Mouse (Mus musculus) kidney, adult 8-10 months (tissue): Measurements from ENCODE around the gene Gm10184.
"Not testable (repeated sequence)": the region's sequence is repeated elsewhere in the genome, so short reads cannot be mapped to it uniquely, and the experiment has no call there.

Experiments
- DNase-seq, 2 experiments: peaks; one replicate each; pipeline ENCODE4 v3.0.0; 2022

Gene Gm10184

DNA sequence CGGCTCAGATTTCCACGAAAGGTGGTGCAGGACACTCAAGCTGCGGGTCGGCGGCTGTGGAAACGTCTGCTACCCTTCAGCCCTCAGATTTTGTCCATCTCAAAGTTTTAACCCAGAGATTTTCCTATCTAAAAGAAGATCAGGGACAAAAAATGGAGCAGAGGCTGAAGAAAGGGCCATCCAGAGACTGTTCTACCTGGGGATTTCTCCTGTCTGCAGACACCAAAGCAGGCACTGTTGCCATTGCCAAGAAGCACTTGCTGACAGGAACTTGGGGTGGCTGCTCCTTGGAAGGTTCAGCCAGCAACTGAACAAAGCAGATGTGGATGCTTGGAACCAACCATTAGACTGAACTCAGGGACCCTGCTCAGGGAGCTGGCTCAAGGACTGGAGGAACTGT is at the start of gene Gm10184:
Gene Gm10184 (minus strand): TSS at position 101 of the 400 bp plus-strand sequence.
- no peak for DNase-seq

DNA sequence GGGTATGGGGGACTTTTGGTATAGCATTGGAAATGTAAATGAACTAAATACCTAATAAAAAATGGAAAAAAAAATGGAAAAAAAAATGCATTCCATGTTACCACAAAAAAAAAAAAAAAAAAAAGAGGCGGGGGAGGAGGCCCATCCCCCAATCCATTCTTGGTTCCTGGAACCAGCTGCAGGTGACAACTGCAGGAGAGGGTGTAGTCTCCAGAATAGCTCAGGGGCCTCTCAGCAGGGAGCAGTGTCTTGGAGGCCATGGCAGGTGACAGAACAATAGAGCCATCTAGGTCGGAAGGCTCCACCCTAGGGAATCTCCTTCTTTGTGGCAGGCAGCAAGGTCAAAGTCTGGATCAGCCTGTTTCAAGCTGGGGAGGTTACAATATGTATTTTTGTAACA is 23.7 kb upstream of the Gm10184 start:
- DNase-seq: no peak

DNA sequence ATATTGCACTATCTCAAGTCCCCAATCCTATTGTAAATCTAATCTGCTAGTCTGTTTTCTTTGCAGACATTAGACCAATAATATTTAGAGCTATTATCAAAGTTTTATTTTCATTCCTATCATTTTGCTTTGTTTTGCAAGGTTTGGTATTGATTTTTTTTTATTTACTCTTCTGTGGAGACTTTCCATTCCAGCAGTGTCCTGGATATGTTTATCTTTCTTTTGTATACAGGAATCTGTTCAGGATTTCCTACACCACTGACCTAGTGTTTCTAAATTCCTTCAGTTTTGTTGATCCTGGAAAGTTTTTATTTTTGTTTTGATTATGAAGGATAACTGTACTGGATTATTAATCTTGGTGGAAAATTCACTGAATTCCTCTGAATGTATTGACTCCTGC is 2.6 kb downstream of the Gm10184 start:
- no peak for DNase-seq

DNA sequence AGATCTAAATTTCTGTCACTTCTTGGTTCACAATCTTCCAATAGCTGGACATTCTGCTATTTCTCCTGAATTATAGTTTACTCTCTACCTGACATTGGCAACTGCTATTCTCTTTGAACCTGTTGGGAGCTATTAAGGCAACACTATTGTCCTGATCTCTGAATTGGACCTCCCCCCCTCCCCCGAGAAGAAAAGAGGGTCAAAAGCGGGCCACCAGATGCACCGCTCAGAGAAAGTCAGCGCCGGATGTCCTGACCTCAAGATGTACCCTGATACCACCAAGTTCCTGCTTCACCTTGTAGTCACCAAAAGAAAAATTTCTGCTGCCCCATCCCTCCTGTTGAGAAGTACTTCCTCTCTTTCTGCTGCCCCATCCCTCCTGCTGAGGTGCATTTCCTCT is 5.5 kb downstream of the Gm10184 start:
- not testable (repeated sequence) for DNase-seq

DNA sequence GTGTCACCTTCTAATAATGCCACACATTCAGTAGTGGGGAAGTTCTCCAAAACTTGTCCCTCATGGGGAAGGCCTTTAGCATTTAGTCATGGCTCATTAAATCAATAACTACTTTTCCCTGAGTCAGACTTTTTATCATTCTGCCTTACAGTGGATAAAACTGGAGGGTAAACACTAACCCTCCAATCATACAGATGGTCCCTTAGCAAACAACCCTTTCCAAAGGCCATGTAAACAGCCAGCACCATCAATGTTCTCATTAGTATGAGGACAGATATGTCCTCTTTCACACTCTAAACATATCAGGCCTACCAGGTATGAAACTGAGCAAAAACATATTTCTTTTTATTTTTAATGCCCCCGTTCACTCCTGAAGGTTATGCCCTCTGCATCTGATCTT is 7.5 kb downstream of the Gm10184 start:
- no peak for DNase-seq

DNA sequence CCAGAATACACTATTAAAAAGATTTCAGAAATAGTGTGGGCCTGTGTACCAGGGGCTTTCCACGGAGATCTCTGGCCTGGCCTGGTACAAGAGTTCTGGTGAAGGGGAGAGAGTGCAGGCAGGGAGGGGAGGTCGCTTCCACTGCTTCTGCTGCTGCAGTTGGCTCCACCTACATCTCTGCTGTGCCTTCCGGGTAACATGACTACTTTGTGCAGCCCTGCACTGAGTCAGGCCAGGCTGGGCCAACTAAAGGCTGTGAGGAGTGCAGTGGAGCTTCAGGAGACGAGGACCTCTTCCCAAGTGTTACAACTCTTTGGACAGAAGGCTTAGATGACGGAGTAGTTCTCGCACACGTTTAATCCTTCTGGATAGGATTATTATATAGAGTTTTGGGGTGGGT is 9.6 kb downstream of the Gm10184 start:
- DNase-seq: no peak

DNA sequence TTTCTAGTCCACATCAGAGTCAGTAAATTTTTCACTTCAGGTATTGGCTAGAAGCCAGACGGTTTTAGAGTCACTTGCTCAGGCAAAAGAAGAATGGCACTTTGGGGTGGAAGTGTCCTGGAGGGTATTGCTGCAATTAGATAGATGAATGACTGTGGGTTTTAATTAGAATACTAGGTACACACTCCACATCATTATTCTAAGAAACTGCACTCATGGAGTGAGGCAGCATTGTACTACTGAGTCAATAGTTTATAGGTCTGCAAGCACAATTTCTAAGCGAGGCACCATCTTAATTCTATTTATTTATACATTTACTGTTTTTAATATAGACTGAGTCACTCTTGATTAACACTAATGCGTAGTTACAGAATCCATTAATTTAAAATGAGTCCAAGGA is 10.4 kb downstream of the Gm10184 start:
- no peak for DNase-seq

DNA sequence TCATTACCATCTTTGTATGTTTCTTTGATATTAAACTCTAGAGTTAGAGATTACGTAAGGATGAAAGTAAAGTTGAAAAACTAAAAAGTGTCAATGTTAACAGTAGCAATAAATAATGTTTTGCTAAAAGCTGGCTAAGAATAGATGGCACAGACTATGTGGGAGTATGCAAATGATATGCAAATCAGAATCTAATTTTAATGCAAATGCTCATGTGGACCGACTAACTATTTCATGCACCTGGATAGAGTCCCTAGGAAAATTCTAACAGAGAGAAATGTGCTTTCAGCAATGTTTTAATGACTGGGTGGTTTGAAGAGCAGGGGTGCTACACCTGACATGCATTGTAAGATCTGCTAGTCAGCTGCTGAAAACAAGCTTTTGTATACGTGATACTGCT is 45.3 kb downstream of the Gm10184 start:
- DNase-seq: no peak
